Mouse (Mus musculus) layer of hippocampus, adult 2 months (tissue): ENCODE measurements around the gene Cabcoco1. TPM values are rescaled to one million over a fixed set of nuclear protein-coding genes. Genes with fewer than 3 reads are reported as not detected.

Source experiments
- DNase-seq, 2 experiments: peaks; one replicate each; pipeline ENCODE4 v3.0.0; 2022; ENCODE audit warnings: low spot score in 2 of 2
- H3K27ac ChIP-seq: fragments of 200-600 bp; 2 replicates; pipeline ENCODE4 v1.8.1; 2022
- H3K4me3 ChIP-seq: fragments of 200-600 bp; 2 replicates; pipeline ENCODE4 v1.8.1; 2022; ENCODE audit warnings: mild to moderate bottlenecking
- CTCF ChIP-seq: fragments of 200-600 bp; conservative IDR thresholded peaks from 2 replicates; pipeline ENCODE4 v1.8.1; 2022; ENCODE audit warnings: antibody characterized with exemption, mild to moderate bottlenecking, moderate library complexity
- total RNA-seq, 2 experiments: library from RNA; stranded (reverse); gene quantifications; 2 replicates each; pipeline ENCODE4 v1.2.3; 2021

Cabcoco1 gene
- total RNA-seq, 2 experiments from 2014 or later, result 2.0 to 2.8 TPM

- no peak for TF ChIP-seq CTCF
- peak in 1 of 2 experiments; percentile 31 for DNase-seq
- peak overlapping the region; percentile 55; the same call in 1 of the 2 replicates for H3K27ac ChIP-seq
- H3K4me3 ChIP-seq, result no peak overlapping the region
Measured at GRCm38 (mm10) chr10:68396083-68396482, 145.6 kb downstream of the Cabcoco1 start.

- no peak overlapping the region for H3K27ac ChIP-seq
- H3K4me3 ChIP-seq, result no peak overlapping the region
- DNase-seq, result no peak
- no peak for TF ChIP-seq CTCF
Measured at GRCm38 (mm10) chr10:68391640-68392039, 150.1 kb downstream of the Cabcoco1 start.

GRCm38 (mm10) chr10:68388802-68389201 is 152.9 kb downstream of the Cabcoco1 start:
- DNase-seq, result peak in 1 of 2 experiments; percentile 7

GRCm38 (mm10) chr10:68388138-68388537 is 153.6 kb downstream of the Cabcoco1 start:
- TF ChIP-seq CTCF, result no peak
- DNase-seq, result no peak
- Histone ChIP-seq H3K4me3 (no peak overlapping the region), H3K27ac (no peak overlapping the region)

More at GRCm38 (mm10) chr10:68388802-68389201, 152.9 kb downstream of the Cabcoco1 start:
- no peak for TF ChIP-seq CTCF
- Histone ChIP-seq H3K27ac (no peak overlapping the region), H3K4me3 (no peak overlapping the region)

Other genes with a start within 250 kb of the Cabcoco1 start
- under 1 TPM; 0.20 to 0.29 TPM for gene Tmem26, start 181.8 kb upstream of the Cabcoco1 start, total RNA-seq